Mouse (Mus musculus) liver, adult (tissue): Measurements from ENCODE around the gene Catsperd.

Source experiments
- GATA4 ChIP-seq: IDR thresholded peaks from 2 replicates; pipeline ENCODE4 v1.6.1; 2014; ENCODE audit warnings: mild to moderate bottlenecking, low read length; ENCODE audit not compliant: insufficient replicate concordance

Catsperd gene

DNA sequence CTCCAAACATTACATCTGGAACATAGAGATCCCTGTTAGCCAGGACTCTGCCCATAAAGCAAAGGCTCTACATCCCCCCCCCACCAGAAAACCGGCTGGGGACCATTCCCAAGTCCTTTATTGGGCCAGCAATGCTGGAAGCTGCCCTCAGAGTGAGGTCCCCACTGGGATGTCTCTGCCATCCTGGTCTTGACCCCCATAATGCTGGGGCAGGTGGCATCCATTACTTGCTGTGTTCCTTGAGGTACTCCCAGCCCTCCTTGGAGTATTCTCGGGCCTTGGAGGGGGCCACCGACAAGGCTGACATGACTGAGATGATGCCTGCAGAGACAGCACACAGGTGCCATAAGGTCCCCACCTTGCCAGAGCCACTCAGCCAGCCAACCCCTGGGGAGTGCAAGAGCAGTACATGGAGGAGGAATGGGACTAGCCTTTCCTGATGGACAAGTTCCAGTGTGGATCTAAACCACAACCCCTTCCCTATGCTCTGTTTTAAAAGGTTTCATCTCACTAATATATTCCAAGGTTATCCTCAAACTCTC is 20.4 kb upstream of the Catsperd start:
- TF ChIP-seq GATA4 = no peak

DNA sequence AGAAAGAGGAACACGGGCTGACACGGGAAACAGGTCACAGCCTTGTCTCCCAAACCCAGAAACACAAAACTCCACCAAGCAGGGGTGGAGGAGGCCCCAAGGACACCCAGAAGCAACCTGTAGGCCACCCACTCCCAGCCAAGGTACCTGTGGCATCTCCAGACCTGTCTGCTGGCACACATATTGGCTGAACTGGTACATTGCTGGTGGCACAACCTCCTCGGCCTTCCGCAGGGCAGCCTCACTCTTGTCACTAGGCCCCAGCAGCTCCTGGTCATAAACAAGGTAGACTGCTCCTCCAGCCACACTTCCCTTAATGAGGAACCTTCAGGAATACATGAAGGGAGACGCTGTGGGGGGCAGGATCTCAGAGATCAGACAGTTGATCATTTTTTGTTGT is 19.2 kb upstream of the Catsperd start:
- no peak for TF ChIP-seq GATA4

DNA sequence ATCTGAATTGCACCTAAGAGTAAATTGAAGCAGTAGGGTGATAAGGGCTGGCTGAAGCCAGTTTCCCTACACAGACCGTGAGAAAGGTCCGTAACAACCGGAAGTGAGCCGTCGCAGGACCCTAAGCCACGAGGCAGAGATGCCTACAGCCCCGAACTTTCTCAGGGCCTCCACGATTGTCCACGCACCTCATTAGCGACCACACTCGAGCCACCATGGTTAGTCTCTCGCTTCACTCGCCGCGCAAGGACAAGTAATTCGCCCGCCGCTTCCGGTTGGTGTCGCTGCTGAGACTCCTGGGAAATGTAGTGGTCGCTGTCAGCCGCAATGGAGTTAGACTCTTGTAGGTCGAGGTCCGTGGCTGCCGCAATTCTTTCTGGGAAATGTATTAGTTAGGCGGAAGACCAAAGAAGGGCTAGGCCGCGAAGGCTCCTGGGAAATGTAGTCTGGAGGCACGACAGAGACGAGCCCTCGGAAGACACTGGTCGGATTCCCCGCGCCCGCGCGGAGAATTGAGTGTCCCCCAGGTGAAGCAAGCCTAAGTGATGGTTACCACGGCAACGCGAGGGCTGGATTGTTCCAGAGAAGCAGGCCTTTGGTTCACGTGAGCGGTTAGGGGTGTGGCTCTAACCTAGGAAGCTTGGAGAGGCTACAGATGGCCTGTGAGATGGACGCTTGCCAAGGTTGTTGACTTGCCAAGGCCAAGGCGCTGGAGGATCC is 18.3 kb upstream of the Catsperd start, which contains the start of gene 2410015M20Rik:
Gene 2410015M20Rik (minus strand): TSS at position 320 of the 720 bp plus-strand sequence.
- no peak; the same call in 1 of the 2 replicates for TF ChIP-seq GATA4

DNA sequence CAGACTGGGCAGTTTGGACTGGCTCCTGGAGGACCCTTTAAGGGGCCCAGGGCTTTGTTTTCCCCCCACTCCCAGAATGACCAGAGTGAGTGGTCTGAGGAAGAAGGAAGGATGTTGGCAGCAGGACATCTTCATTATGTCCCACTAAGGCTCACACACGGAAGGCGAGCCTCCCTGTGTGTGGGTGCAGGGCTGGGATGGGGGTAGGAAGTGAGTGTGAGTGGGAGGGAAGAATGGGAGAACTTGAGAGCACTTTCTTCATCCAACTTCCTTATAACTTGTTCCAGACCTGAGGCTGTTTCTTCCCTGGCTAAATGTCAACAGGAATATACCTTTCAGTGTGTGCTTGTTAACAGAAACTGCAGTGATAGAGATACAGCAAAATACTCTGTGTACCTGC is 16.6 kb upstream of the Catsperd start:
- TF ChIP-seq GATA4 = no peak

DNA sequence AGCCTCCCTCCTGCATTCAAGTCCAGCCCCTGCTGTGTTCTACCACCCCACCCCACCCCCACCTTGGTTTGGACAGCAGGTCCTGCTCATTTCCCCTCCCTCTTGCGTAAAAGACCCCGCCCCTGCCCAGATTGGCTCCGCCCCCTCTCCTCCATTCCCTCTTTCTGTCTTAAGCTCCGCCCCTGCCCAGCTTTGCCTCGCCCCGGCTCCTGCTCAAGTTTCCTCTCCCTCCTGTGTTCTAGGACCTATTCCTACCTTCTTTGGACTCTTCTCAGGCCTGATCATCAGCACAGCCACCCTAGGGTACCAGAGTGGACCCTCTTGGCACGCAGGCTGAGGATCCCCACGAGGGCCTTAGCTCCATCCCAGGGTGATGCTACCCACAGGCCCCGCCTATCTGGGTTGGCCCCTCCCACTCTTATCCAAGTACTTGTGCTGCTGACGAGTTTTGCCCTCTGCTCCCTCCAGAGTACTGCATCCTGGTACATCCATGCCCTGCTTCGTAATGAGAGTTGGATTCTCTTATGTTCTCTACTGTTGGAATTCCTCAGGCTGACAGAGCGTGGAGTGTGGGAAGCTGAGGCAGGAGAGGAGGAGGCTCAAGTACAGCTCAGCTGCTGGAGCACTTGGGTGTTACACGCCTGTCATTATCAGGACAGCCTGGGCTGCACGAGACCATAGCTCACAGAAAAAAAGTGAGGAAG is 15.9 kb upstream of the Catsperd start:
- no peak for TF ChIP-seq GATA4

DNA sequence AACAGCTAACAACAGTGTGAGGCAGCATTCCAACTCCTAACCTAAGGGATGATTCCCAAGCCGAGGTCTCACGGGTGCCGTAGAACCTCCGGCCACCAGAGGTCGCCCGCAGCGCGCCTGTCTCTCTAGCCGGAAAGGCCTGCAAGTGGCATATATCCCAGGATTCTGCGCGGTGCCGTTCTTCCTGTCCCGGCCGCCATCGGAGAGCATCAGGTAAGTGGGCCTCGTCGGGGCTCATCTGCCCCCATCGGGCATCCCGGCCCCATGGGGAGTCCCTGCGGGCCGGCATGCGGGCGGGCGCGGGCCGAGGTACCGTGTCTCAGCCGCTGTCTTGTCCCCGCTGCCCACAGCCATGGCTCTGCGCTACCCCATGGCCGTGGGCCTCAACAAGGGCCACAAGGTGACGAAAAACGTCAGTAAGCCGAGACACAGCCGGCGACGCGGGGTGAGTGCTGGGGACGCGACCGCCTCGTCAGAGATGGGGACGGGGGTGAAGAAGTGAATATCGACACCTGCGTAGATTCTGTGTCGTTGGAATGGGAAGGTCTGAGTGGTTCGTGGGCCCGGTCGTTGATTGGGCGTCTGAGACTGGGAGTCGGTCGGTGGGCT is 14.6 kb upstream of the Catsperd start, which contains the start of gene Rpl36:
Gene Rpl36 (plus strand): TSS at position 181 of the 609 bp plus-strand sequence.
- TF ChIP-seq GATA4 = peak; percentile 28; the same call in 1 of the 2 replicates

DNA sequence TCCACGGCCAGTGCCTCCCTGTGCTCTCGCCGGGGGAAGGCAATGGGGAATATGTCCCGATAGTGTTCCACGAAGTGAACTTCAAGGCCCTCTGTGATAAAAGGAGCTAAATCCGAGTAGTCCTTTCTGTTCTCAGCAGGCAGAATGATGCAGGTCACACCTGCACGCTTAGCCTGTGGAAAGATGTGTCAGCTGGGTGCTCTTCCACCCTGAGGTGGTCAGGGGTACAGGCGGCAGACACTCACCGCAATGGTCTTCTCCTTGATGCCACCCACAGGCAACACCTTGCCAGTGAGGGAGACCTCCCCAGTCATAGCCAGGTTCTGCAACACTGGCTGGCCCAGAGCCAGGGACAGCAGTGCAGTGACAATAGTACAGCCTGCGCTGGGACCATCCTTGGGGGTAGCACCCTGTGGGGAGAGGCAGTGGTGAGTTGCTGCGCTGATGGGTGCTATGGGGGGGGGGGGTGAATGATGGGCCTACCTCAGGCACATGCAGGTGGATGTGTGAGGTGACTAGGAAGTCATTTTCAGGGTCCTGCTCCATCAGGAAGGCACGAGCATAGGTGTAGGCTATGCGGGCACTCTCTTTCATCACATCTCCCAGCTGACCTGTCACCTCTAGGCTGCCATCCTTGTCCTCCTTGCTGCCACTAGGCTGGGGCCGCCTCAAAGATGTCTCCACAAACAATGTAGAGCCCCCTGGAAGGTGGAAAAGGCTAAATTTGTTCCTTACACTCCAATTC is 13.4 kb upstream of the Catsperd start:
- no peak for TF ChIP-seq GATA4

DNA sequence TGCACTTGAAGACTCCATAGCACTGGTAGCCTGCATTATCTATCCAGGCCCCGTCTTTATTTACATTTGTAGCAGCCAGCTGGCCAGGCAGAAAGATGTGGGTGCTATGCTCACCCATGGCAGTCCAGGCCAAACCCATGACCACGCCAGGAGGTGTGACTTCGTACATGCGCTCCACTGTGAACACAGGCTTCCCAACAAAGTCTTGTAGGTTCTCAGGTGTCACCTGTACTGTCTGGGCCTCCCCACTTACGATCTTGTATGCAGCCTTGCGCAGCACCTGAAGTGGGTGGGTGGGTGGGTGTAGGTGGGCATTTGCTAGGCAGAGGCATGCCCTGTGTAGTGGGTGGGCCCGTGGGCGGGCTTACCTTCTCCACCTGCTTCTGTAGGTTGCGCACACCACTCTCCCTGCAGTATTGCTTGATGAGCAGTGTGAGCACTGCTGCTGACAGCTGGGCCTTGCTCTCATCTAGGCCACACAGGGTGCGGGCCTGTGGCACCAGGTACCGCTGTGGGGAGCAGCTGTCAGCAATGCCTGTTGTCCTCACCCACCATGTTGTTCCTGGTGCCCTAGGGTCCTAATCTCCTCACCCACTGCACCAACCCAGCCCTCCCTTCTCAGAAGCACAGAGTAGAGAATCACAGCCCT is 12.7 kb upstream of the Catsperd start:
- no peak for TF ChIP-seq GATA4

DNA sequence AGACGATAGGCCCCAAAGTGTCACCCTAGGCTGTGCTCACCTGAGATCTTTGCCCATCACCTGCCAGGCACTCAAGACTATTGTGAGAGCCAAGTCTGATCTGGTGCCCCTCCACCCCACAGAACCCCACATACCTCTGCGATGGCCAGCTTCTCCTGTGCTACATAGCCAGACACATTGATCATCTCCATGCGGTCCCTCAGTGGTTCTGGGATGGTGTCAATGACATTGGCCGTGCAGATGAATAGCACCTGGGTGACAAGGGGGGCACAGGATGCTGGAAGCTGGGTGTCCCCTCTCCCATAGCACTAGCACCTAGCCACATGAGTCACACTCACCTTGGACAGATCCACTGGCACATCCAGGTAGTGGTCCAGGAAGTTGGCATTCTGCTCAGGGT is 12.2 kb upstream of the Catsperd start:
- no peak for TF ChIP-seq GATA4

DNA sequence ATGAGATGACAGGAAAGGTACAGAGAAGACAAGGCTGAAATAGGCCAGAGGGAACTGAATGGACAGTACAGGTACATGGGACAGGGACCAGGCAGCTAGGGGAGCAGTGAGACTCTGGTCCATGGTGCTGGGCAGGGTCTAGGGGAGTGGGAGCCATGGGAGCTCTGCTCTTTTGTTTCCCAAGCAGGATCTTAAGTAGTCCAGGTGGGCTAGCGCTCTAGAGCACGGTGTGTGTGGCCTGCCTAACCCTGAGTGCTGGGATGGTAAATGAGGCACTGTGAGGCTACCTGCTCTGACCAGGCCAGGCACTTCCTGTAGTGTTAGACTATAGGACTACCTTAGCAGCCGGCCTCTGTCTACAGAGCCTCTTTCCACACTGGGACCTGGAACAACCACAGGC is 11.2 kb upstream of the Catsperd start:
- TF ChIP-seq GATA4 = no peak

DNA sequence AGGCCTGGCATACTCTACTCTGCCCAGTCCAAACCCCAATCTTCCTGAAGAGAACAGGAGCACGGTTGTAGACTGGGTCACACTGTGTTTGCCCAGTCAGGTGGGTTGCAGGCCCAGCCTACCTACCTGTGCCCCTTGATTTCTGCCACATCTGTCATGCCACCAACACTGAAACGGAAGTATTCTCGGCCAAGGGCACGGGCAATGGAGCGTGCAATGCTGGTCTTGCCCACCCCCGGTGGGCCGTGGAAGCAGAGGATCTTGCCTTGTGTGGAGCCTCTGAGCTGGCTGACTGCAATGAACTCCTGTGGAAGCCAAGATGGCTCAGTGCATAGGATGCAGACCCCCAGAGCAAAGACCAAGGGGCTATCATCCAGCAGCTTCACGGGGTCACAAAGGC is 10.3 kb upstream of the Catsperd start:
- no peak for TF ChIP-seq GATA4

DNA sequence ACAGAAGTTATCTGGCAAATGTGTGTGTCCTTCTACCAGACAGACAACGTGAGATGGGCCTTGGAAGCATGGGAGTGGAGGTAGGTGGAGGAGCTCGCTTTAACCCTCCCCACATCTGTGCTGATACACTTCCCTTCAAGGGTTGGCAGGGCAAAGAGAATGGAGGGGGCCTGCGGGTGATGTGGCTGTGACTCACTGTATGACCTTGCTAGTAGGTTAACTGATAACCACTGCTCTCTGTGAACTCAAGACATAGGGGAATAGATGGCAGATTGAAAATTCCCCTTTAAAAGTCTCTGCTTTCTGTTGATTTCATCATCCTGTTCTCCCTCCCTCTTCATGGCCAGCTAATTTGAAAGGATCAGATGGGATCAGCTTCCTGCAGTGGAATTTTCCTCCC is 2.4 kb upstream of the Catsperd start:
- TF ChIP-seq GATA4 = no peak

DNA sequence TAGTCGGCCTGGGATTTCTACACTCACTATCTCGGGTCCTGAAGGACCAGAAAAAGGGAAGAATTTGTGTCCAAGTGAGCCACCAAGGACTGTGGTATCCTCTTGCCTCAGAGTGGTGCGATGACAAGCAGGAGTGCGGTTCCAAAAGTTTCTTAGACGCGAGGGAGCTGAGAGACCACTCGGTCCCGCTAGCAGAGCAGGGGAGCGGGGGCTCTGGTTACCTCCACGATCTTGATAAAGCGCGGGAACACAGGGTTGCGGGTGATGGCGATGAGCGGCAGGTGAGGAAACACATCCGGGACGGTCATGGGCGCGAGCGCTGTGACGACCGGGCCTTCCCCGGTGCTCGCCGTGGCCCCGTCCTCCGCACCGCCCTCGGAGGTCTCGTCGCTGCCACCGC is 1.7 kb upstream of the Catsperd start:
- no peak for TF ChIP-seq GATA4

DNA sequence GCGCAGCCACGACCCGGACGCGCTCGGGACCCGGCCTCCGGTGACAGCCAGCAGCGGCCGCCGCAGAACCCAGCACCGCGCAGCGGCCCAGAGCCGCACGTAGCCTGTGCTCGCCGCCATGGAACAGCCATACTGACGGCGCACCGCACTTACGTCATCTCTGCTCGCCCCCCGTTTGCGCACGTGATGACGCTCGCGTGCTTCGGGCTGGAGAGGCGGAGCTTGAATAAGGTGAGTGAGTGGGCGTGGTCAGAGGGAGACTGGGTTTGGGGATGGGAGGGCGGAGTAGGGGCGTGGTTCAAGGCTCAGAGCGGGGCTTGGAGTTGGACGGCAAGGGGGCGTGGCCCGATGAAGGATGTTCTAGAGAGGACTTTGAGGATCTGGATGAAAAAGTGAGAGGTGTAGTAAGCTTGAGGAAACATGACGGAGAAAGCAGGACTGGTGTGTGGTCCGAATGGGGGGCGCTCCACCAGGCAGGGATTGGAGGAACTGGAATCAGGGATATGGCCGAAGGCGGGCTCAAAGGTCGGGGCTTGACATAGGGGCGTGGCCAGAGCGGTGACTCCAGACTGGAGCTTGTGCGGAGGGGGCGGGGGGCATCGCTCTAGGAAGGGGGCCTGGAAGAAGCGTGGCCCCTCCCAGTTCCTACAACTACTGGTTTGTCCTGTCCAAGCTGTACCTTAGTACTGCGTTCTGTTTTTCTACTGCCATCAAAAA is 1.0 kb upstream of the Catsperd start, which contains the start of gene Lonp1:
Gene Lonp1 (minus strand): TSS at position 134 of the 717 bp plus-strand sequence.
- TF ChIP-seq GATA4 = peak; percentile 28; the same call in 1 of the 2 replicates
